Mouse (Mus musculus): ENCODE data around the gene Dus1l. TPM values are rescaled to one million over a fixed set of nuclear protein-coding genes. Genes with fewer than 3 reads are reported as not detected.
"Not testable (repeated sequence)": the region's sequence is repeated elsewhere in the genome, so short reads cannot be mapped to it uniquely, and the experiment has no call there.

The Dus1l gene
- polyA plus RNA-seq, 1 experiment from 2014 or later, result 87.0 TPM

DNA sequence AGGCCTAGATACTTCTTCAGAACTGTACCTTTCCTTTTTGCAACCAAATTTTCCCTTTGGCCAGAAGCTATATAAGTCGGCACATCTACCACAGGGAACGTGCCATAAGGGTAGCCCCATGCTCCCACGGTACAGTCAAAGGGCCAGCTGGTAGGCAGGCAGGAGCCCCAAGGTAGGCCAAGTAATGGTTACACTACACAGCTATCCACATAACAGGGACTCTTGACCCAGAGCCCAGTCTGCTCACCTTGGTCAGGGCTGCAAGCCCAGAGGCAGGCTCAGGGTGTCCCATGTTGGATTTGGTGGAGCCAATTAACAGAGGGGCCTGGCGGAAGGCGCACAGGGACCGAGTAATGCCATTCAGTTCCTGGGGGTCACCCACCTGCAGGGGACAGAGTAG, 23.4 kb upstream of the Dus1l start:
- no peak for DNase-seq (ENCODE audit: low spot score)

DNA sequence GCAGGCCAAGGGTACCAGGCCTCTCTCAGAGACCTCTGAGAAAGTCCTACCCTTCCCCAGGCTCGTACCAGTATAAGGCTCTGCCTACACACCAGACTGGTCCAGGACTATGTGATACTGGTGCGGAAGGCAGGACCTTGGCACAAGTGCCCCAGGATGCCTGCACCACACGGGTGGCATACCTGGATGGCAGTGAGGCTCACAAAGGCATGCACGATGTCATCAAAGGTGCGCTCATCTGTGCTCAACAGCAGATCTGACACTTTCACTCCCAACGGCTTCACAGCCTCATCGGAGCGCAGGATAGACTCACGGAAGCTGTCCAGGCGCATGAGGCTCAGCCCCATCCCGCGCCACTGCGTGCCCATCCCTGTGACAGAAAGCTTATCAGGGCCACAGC, 22.0 kb upstream of the Dus1l start:
- DNase-seq (ENCODE audit: low spot score), result no peak

- no peak for DNase-seq (ENCODE audit: low spot score)
These were observed 21.2 kb upstream of the Dus1l start for GRCm38 (mm10) chr11:120817358-120817757.

- DNase-seq (ENCODE audit: low spot score), result no peak
These were observed 15.9 kb upstream of the Dus1l start for GRCm38 (mm10) chr11:120812068-120812467.

- DNase-seq (ENCODE audit: low spot score), result no peak
These were observed 11.8 kb upstream of the Dus1l start for GRCm38 (mm10) chr11:120808010-120808409.

DNA sequence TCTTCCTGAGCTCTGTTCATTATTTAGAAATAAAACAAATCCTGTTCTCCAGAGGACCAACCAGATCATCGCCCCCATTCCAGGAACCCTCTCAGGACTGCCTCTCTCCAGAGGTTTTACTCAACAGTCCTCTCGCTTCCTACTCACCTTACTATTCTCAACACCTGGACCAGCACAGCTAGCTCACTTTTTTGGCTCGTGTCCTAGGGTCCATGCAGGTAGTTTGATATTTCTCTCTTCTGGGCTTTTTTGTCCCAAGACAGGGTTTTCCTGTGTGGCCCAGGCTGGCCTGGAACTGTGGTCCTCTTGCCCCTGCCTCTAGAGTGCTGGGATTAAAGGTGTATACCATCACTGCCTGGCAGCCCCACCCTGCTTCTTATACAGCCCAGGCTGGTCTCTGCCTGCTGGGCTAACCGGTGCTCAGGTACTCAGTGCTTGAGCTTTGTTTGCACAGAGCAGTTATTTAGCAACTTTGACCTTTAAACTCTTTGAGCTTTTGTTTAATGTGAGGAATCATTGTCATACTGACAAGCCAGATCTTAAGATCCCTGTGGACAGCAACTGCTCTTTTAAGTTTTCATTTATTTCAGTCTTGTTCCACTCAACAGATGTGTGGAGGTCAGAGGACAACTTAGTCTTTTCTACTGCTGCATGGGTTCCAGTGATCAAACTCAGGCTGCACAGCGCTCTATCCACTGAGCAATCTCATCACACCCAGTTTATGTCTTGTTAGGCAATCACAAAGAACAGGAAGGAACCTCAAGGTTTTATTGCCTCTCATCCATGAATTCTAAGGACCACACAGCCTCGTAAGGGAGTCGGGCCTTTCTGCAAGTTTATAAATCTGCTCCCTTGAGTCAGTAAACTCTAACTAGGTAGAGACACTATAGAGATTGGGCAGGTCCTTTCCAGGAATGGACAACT, 9.4 kb upstream of the Dus1l start:
- no peak for DNase-seq (ENCODE audit: low spot score)

GRCm38 (mm10) chr11:120804769-120805168, 8.6 kb upstream of the Dus1l start:
- no peak for DNase-seq (ENCODE audit: low spot score)

GRCm38 (mm10) chr11:120804274-120804673, 8.1 kb upstream of the Dus1l start:
- DNase-seq (ENCODE audit: low spot score), result no peak

DNA sequence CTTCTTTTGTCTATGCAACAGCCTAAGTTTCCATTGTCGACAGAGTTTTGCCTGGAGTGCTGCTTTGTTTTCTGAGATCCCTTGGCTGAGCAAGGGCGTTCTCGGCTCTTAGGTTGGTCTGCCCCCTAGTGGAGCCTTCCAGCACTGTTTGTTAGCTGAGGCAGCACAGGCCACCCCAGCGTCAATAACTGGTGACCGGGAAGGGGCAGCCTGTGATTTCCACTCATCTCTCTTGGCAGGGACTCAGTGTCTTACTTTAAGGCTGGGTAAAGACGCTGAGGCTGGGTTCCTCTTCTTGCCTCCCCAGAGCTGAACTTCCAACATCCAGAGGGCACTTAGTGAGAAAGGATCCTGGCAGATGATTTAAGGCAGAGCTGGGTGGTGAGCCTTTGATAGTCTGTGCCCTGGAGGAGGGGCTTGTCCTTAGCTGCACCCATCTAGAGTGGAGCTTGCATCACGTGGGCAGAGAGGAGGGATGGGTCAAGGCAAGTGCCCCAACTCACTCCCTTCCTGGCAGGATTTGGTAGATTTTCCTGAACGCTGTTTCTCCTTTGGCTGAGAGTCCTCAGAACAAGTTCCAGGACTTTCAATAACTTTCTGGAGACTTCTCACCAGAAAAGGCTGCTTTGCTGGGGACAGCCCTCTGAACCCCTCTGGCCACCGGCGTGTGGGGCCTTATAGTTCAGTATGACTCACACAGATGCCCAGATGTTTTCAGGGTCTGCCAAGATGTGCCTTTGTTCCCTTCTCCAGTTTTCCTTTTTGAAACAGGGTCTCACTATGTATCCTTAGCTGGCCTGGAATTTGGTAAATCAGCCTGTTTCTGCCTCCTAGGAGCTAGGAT, 4.1 kb upstream of the Dus1l start:
- peak; percentile 83 for DNase-seq (ENCODE audit: low spot score)

DNA sequence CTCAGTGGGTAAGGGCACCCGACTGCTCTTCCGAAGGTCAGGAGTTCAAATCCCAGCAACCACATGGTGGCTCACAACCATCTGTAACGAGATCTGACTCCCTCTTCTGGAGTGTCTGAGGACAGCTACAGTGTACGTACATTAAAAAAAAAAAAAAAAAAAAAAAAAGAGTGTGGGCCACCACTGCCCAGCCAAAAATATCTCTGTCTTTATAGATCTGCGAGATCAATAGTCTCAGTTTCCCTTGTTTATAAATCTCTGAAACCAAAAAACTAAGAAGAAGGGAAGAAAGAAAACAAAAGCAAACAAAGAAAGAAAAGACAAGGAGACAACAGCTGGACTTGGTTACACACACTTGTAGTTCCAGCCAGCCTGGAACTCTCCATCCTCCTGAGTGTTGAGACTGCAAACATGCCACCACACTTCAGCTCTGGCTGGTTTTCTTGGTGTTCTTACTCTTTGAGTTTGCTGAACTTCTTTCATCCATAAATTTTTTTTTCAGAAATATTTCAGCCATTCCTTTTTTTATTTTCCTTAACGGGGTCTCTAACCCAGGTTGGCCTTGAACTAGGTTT, 3.2 kb upstream of the Dus1l start:
- DNase-seq (ENCODE audit: low spot score), result no peak

DNA sequence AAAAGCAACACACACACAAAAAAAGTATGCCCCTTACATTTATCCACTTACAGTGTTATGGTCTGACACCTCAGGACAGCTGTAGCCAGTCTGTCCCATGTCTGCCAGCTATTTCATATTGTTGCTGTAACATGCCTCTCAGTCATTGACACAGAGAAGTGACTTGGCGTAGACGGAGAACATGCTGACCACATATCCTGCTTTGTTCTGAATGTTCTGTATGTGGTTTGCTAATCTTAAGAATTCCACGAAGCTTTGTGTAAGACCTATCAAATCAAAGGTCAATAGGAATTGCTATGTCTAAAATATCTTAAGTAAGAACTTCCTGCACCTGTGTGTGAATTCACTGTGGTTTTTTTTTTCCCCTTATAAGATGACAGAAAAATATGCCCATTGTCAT, 2.0 kb upstream of the Dus1l start:
- no peak for DNase-seq (ENCODE audit: low spot score)

- no peak for DNase-seq (ENCODE audit: low spot score)
These were observed 377 bp upstream of the Dus1l start for GRCm38 (mm10) chr11:120796614-120796946.

GRCm38 (mm10) chr11:120792652-120793051, 3.6 kb downstream of the Dus1l start:
- no peak for DNase-seq (ENCODE audit: low spot score)

DNA sequence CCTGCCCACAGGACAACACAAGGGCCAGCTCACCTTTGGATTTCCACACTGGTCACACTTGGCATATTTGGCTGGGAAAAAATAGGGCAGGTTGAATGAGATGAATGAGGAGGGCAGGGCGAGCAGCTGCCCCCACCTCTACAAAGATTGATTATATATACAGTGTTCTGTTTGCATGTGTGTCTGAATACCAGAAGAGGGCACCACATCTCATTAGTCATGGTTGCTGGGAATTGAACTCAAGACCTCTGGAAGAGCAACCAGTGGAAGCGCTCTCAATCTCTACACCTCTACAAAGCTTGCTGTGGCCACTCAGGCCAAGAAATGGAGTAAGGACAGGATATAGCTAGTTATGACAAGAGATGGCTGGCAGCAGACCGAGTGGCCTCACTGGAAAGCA, 6.4 kb downstream of the Dus1l start:
- DNase-seq (ENCODE audit: low spot score), result no peak

GRCm38 (mm10) chr11:120789355-120789754, 6.8 kb downstream of the Dus1l start:
- no peak for DNase-seq (ENCODE audit: low spot score)

DNA sequence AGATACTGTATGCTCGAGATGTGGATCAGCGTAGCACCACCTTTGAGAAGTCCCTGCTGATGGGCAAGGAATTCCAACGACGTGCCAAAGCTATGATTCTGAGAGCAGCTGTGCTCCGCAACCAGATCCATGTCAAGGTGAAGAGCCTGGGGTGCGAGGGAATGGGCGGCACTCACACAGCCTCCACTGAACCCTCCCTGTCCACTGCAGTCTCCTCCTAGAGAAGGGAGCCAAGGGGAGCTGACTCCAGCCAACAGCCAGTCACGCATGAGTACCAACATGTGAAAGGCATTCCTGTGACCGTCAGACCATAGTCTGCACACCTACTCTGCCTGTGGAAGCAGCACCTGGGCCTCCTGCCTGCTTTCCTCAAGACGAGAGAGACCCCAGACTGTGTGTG, 7.7 kb downstream of the Dus1l start:
- not testable (repeated sequence) for DNase-seq (ENCODE audit: low spot score)

DNA sequence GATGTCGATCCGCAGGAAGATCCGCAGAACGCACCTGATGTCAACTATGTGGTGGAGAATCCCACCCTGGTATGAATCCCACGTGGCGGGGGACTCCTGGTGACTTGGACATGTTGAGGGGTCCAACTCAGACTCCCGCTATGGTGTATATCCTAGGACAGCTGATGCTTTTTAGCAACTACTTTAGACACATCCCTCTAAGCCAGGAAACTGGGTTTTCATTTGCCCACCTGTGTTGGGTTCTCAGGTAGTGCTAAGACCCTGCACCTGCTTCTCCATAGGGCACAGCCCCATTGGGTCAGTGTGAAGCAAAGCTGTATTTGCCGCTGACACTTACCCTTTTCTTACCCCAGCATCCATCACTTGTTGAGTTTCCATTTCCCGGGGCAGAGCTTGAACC, 11.1 kb downstream of the Dus1l start:
- DNase-seq (ENCODE audit: low spot score), result no peak

GRCm38 (mm10) chr11:120784064-120784791, 12.0 kb downstream of the Dus1l start, which contains the start of the genes Rfng and Gps1:
Gene Rfng (minus strand): TSS chr11:120784207.
Gene Gps1 (plus strand): TSS chr11:120784272.
- DNase-seq (ENCODE audit: low spot score), result peak; percentile 82

- DNase-seq (ENCODE audit: low spot score), result no peak
These were observed 12.7 kb downstream of the Dus1l start for GRCm38 (mm10) chr11:120783426-120784063.

GRCm38 (mm10) chr11:120781361-120781760, 14.8 kb downstream of the Dus1l start:
- not testable (repeated sequence) for DNase-seq (ENCODE audit: low spot score)

- DNase-seq (ENCODE audit: low spot score), result no peak
These were observed 16.3 kb downstream of the Dus1l start for GRCm38 (mm10) chr11:120779876-120780275.
